Mouse (Mus musculus): Measurements from ENCODE around the gene Uhrf1. TPM values are rescaled to one million over a fixed set of nuclear protein-coding genes. Genes with fewer than 3 reads are reported as not detected.

Gene Uhrf1
- total RNA-seq, 2 experiments from 2014 or later, result 1.8 to 3.1 TPM

DNA sequence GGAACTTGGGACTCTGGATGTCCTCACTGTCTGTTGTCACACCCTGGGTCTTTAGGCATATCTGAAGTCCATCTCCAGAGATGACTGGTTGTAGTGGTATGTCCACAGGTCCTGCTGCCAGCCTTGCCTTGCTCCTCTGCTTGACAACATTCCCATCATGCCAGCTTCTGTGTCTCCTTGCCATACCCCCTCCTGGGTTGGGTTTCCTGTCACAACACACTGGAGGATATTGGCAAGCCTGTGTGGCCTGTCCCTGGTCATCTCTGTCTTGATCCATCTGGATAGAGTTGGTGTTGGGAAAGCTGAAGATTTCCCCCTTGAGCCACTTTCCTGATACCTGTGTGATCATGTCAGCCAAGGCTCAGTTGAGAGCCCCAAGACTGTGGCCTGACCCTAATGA is 37.6 kb downstream of the Uhrf1 start:
- DNase-seq (ENCODE audit: low spot score in 2 of 2), result no peak

DNA sequence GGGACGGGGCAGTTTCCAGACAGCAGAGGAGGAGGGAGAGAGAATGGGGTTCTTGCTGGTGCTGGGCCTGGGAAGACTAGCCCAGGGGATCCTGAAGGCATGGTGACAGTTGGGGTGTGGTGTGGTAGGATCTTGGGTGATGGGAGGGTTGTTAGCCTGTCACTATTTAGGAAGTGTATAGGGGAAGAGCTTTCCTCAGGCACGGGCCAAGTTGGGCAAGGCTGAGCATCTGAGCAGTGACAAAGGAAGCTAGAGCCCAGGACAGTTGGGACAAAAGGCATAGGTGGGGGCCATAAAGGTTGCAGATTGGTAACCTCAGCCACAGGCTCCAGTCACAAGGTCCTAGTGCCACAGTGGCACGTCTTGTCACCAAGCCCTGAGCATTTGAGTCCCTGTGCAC is 40.3 kb downstream of the Uhrf1 start:
- DNase-seq (ENCODE audit: low spot score in 2 of 2), result no peak

DNA sequence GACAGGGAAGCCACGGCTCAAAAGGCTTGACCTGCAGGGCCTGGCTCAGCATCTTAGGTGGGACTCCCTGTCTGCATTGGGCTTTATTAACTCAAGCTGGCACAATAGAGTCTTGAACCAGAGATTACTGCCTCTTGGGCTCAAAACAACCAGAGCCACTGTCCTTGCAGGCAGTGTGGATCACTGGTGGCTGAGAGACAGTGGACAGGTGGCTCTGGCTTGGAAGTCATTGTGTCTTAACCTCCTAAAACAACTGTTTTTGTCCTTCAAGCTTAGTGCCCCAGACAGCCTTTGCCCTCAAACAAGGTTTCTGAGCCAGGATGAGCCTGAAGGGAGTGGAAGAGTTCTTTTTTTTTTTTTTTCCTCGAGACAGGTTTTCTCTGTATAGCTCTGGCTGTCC is 42.2 kb downstream of the Uhrf1 start:
- no peak for DNase-seq (ENCODE audit: low spot score in 2 of 2)

GRCm38 (mm10) chr17:56348128-56348527 is 45.0 kb downstream of the Uhrf1 start:
- DNase-seq (ENCODE audit: low spot score in 2 of 2), result no peak

GRCm38 (mm10) chr17:56348586-56348985 is 45.5 kb downstream of the Uhrf1 start:
- no peak for DNase-seq (ENCODE audit: low spot score in 2 of 2)

GRCm38 (mm10) chr17:56350694-56351093 is 47.6 kb downstream of the Uhrf1 start:
- DNase-seq (ENCODE audit: low spot score in 2 of 2), result peak; percentile 81 to 83

DNA sequence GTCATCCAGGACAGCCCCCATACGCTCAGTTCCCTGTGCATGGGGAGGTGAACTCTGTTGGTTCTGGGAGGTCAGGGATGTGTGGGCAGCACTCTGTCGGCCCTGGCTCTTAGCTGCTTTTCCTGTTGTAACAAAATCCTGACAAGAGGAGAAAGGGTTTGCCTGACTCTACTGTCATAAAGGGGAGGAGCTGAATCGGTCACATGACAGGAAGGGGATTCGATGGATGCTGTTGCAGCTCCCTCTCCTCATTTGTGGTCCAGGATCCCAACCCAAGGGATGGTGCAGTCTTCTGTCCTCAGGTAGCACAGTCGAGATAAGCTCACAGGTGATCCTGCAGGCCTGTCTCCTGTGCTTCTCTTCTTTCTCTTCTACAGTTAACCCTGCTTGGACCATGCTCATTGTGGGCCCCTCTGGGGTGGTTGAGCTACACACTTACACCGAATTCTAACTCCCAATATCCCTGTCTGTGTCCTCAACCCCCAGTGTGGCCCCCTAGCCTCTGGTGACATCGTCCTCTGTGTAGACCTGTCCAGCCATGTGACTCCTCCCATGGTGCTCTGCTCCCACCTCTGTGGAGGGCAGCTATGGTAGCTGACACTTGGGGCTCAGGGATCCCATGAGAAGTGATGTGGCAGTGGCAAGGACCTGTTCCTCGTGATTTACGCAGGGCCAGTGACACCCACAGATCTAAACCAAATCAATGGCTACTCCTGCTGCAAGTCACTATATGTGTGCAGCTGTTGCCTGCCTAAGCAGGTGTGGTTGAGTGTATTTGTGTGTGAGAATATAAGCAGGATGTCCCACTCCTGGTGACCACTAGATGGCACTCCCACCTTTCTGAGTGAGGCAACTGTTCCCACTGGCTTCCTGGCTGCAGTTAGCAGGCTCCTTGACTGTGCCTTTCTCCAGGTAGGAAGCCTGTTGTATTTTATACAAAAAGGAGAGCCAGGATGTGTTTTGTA is 54.1 kb downstream of the Uhrf1 start:
- peak; percentile 63 to 69 for DNase-seq (ENCODE audit: low spot score in 2 of 2)

DNA sequence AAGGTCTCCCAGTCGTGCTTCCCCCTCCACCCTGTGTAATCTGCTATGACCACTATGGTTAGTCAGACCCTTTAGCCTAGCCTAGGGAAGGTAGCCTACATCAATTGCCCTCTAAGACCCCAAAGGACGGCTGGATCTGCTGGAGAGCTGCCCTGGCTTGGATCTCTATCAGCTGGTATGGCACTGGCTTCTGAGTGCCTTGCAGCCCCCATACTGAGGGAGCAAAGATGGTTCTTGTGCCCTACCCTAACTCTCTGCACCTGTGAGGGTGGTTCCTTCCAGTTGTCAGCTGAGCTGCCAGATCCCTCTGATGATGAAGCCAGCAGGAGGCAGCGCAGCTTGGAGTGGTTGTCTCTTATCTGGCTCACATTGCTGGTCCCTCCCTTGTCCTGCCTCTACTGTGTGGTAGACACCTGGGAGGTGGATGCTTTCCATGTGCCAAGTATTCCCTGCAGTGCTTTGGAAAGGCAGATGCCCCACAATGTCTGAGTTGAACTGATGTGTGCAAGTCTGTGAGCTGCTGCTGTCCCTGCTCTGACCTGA is 56.1 kb downstream of the Uhrf1 start:
- no peak for DNase-seq (ENCODE audit: low spot score in 2 of 2)

DNA sequence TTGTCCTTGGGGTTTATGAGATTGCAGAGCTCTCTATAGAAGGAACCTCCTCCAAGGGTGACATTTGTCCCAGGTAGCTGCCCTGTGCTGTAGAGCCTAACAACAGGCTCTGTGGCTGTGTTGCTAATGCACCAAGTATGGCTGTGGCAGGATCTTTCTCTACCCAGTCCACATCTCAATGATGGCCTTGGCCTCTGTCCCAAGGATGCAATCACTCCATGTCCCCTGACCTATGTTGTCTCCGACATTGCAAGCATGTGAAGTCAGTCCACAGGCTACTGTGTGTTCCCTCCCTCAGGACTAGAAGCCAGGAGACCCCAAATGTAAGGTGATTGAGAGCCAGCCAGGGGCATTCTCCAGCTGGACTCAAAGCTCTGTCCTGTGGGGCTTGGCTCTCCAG is 56.7 kb downstream of the Uhrf1 start:
- no peak for DNase-seq (ENCODE audit: low spot score in 2 of 2)

DNA sequence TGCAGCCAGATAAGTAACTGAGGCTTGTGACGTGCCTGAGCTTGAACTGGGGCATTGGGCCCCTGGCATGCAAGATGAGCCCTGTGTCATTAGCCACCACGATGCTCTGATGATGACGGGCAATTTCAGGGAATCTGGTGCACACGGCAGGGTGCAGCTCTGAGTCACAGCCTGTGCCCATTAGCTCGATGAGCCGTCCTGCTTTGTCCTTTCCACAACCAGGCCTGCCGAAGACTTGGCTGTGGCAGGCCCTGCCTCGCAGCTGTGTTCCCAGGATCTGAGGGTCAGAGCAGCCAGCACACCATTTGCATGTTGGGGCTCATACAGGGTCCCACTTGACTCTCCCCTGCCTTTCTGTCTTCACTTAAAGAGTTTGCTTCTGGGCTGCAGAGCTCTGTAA is 57.3 kb downstream of the Uhrf1 start:
- peak in 1 of 2 experiments; percentile 39 for DNase-seq (ENCODE audit: low spot score in 2 of 2)

DNA sequence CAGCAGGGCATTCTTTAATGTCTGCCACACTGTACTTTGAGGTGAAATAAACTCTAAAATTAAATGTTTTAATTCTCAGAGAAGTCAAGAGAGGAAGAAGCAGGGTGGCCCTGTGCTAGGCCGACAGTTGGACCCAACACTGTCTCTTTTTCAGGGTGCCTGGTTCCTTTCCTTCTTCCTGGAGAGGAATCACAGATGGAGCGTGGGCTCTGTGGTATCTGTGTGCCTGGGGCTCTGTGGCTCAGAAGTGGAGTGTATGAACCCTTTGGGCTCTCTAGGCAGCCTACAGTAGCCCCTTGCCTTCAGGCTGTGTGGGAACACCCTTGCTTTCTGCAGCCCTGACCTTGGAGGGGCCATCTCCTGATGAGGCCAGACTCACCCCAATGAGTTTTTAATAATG is 58.4 kb downstream of the Uhrf1 start:
- DNase-seq (ENCODE audit: low spot score in 2 of 2), result no peak

DNA sequence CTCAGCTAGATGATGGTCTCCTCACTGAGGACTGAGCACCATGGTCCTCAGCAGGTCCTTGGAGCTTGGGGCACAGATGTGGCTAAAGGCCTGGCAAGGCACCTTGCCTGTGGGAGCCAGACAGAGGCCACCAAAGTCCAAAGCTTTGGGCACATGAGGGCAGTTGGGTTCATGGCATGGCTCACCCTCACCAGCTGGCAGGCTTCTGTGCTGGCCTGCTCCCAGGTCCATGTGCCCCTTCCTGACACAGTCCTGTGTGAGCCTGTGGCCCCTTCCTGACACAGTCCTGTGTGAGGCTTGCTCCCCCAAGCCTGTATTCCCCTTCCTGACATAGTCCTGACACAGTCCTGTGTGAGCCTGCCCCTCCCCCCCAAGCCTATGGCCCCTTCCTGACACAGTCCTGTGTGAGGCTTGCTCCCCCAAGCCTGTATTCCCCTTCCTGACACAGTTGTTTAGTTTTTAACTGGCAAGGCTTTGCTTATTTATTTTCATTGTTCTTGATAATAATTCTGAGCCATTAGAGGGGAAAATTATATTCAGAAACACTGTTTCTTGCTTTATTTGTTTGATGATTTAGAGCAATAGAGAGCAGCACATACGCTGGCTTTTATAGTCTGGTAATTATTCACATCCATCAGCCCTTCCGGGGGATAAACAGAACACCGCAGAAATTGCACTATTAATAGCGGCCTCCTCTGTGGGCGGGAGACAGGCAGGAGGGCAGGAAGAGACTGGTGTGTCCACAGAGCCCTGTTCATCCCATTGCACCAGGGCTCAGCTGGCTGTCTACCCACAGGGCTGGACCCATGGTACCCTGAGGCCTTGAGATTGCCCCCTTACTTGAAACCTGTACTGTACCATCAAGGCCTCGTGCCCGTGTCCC is 62.9 kb downstream of the Uhrf1 start:
- no peak for DNase-seq (ENCODE audit: low spot score in 2 of 2)

DNA sequence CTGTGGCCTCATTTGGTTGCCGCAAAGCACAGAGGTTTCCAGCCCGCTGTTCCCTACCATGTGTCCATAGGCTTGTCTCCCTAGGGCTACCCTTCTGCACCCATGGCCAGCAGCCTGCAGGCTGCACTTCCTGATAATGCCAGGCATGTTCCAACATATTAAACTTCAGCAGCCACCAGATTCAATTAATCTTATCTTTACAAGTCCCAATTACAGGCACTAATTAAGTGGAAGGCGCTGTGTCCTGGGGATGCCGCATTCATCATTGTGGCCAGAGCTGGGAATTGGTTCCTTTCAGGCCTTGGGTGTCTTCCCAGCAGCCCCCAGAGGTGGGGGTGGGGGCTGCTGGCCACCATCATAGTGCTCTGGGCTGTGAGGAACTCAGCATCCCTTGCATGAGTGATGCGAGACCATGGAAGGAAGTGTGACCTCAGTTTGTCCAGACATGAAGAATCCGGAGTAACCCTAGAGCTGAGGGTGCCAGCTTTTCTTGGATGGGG is 65.2 kb downstream of the Uhrf1 start:
- DNase-seq (ENCODE audit: low spot score in 2 of 2), result no peak

GRCm38 (mm10) chr17:56370090-56370489 is 67.0 kb downstream of the Uhrf1 start:
- no peak for DNase-seq (ENCODE audit: low spot score in 2 of 2)

GRCm38 (mm10) chr17:56371029-56371660 is 68.0 kb downstream of the Uhrf1 start:
- DNase-seq (ENCODE audit: low spot score in 2 of 2), result no peak

DNA sequence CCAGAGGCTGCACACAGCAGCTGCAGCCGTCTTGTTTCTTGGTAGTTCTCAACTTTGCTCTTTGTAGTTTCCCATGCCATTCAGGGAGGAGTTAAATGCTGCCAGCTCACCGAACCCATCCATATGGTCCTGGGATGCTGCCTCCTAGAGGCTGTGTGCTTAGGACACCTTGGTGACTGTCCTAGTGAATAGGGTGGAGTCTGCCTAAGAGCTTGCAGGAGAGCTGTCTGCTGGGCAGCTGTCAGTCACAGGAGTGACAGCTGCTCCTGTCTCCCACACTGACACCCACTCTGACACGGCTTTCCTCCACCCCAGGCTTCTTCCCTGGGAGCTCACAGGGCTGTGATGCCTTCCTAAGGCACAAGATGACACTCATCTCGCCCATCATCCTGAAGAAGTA is 69.0 kb downstream of the Uhrf1 start:
- DNase-seq (ENCODE audit: low spot score in 2 of 2), result no peak

Other genes with a start within 250 kb of the Uhrf1 start
- 10 to 100 TPM; 63.6 to 77.6 TPM for gene Ubxn6, start 228.3 kb upstream of the Uhrf1 start, total RNA-seq (2021)
- 10 to 100 TPM; 53.9 to 67.0 TPM for gene Hdgfl2, start 223.7 kb upstream of the Uhrf1 start, total RNA-seq (2021)
- 100 to 1,000 TPM in 1 of 2 experiments, 10 to 100 TPM in 1; 65.0 to 212 TPM for gene Plin4, start 193.5 kb upstream of the Uhrf1 start, total RNA-seq (2021)
- gene Plin5, start 185.7 kb upstream of the Uhrf1 start, total RNA-seq (2021), result 10 to 100 TPM; 53.7 to 67.4 TPM
- 10 to 100 TPM; 21.2 to 57.7 TPM for gene Lrg1, start 181.3 kb upstream of the Uhrf1 start, total RNA-seq (2021)
- gene Sema6b, start 163.0 kb upstream of the Uhrf1 start, total RNA-seq (2021), result 1 to 10 TPM; 6.3 to 7.0 TPM
- gene Tnfaip8l1, start 140.8 kb upstream of the Uhrf1 start, total RNA-seq (2021), result 1 to 10 TPM; 1.9 to 2.5 TPM
- gene Mydgf, start 119.4 kb upstream of the Uhrf1 start, total RNA-seq (2021), result 10 to 100 TPM; 49.6 to 56.6 TPM
- 10 to 100 TPM; 35.8 to 37.6 TPM for gene Dpp9, start 84.4 kb upstream of the Uhrf1 start, total RNA-seq (2021)
- 10 to 100 TPM; 29.2 to 30.2 TPM for gene Fem1a, start 46.5 kb upstream of the Uhrf1 start, total RNA-seq (2021)
- 10 to 100 TPM; 23.1 to 26.7 TPM for gene Ticam1, start 26.5 kb upstream of the Uhrf1 start, total RNA-seq (2021)
- 10 to 100 TPM; 66.0 to 84.7 TPM for gene Plin3, start 10.4 kb upstream of the Uhrf1 start, total RNA-seq (2021)
- gene Arrdc5, start 3.0 kb upstream of the Uhrf1 start, total RNA-seq (2021), result not detected
- gene Kdm4b, start 22.7 kb downstream of the Uhrf1 start, total RNA-seq (2021), result 10 to 100 TPM; 31.9 to 39.9 TPM
- 100 to 1,000 TPM; 130 to 188 TPM for gene Ptprs, start 173.2 kb downstream of the Uhrf1 start, total RNA-seq (2021)
- not detected for gene Znrf4, start 209.1 kb downstream of the Uhrf1 start, total RNA-seq (2021)